Mouse (Mus musculus): ENCODE data around the gene Tmem53.

Tmem53 gene

GRCm38 (mm10) chr4:117250982-117251381 is 769 bp upstream of the Tmem53 start:
- in situ Hi-C loops (cut with MboI, MseI), result no loop called here

DNA sequence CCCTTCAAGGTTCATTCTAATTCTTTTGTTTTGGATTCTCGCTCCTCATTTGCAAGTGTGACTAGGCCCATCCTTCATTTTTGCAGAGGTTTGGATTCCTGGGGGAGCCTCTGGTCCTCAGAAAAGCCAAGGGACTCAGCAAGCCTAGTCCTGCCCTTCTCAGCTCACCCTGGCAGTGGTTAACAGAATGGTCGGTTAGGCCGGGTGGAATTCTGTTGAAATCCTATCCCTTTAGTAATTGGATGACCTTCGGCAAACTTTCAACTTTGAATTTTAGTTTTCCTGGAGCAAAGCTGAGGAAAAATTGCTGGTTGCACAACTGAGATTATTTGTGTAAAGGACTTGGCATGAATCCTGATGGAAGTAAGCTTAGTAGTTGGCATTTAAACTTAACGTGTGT is 600 bp downstream of the Tmem53 start:
- in situ Hi-C loops (cut with MboI, MseI), result no loop called here

GRCm38 (mm10) chr4:117252755-117253154 is 1.0 kb downstream of the Tmem53 start:
- in situ Hi-C loops (cut with MboI, MseI), result no loop called here

DNA sequence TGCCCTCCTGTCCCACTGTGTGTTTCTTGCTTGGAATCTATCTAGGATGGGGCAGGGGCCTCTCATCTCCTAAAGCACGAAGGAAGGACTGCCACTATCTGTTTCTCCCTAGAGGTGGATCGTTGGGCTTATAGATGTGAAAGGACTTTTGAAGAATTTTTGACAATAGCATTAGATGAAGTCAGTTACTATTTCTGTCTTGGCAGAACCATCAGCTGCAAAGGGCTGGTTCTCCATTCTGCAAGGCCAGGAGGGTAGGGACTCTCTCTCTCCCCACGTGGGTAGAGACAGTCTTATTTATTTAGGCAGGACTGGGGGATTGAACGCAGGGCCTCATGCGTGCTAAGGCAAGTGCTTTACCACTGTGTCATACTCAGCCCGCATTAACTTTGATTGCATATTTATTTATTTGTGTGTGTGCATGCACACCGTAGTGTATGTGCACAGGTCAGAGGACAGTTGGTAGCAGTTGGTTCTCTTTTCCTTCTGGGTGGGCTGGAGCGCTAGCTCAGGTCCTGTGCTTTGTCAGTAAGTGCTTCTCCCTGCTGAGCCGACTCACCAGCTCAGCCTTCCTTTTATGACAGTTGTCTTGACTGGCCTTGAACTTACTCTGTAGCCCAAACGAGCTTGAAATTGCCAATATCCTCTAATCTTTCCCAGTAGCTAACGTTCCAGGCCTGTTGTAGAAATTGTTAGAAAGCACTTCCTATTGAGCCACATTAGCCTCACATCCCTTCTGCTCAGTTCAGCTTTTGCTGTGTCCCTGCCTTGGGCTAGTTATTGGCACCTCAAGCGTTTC is 1.7 kb downstream of the Tmem53 start:
- in situ Hi-C loops (cut with MboI, MseI), result no loop called here

DNA sequence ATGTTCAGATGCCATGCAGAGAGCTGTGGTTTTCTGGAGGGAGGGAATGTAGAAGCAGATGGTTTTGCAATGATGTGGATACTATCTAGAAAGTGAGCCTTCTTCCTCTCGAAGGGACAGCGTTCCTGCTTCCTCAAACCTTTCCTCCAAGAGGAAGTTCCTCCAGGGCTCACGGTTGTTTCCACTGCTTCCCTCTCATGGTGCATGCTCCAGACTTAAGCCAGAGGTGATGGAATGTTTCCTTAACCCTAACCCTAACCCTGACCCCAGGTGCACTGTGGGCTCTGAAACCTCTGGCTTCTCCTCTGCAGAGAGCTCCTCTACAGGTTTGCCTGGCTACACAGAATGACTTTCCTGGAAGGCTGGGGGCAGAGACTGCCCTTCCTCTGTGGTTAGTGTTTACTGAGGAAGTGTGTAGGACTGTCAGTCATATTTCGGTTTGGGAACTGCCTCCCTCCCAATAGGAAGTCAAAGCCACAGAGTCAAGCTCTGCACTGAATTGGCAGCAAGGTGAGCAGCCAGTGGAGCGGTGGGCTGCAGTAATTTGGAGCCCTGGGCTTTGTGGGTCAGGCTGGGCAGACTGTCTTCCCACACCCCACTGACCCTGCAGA is 2.4 kb downstream of the Tmem53 start:
- in situ Hi-C loops (cut with MboI, MseI), result no loop called here

- in situ Hi-C loops (cut with MboI, MseI), result no loop called here
Observed at GRCm38 (mm10) chr4:117254672-117255071, 2.9 kb downstream of the Tmem53 start.

GRCm38 (mm10) chr4:117259909-117260308 is 8.2 kb downstream of the Tmem53 start:
- in situ Hi-C loops (cut with MboI, MseI), result loop anchor here (5.0 kb wide), 1 partner anchor 33 kb away; no protein-coding TSS in a partner anchor

GRCm38 (mm10) chr4:117261222-117261621 is 9.5 kb downstream of the Tmem53 start:
- in situ Hi-C loops (cut with MboI, MseI), result loop anchor here (5.0 kb wide), 1 partner anchor 34 kb away; no protein-coding TSS in a partner anchor

DNA sequence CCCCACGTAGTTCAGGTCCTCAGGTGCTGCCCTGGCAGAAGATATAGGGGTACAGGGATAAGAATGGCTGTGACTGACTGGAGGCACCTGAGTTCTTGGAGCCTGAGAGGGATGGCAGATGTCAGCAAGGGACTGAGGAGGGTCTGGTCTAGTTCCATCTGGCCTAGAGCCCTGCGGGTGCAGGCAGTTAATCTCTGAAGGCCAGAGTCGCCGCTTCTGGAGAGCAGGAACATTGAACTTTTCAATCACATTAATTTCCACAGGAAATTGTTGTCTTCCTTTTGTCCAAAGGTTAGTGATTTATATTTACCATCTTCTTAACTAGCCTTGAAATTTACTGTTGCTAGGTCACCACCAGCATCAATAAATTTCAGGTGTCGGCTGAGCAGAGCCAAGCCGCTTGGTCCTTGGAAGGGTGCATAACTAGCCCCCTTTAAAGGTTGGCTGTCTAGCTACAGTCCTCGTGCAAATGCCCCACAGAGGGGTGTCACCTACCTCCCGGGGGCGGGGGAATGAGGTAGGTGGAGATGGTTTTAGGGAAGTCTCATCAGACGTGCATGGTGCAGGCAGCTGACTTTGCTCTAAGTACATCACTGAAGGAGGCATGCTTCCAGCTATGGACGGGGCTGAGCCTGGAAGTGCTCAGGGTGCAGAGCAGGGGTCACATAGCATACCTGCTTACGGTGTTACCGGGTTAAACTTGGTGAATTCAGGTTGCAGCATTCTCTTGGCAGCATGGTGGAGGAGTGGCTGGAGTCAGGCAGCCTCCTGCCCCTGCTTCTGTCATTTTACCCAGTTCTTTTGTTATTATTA is 10.6 kb downstream of the Tmem53 start:
- in situ Hi-C loops (cut with MboI, MseI), result loop anchor here (5.0 kb wide), 1 partner anchor 35 kb away; no protein-coding TSS in a partner anchor

DNA sequence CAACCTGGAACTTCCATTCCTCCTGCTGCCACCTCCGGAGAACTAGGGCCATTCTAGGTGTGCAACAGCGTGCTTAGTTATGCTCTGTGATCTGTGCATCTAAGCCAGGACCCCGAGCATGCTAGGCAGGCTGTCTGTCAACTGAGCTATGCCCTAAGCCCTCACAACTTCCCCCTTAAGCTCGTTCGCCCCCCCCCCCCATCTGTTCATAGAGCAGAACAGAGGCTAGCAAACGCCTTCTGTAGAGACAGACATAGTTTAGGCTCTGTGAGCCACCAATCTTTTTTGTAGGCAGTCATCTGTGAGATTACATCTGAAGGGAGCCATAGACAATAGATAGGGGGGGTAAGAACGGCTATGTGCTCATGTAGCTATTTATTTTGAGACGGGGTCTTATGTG is 11.2 kb downstream of the Tmem53 start:
- in situ Hi-C loops (cut with MboI, MseI), result loop anchor here (5.0 kb wide), 1 partner anchor 36 kb away; no protein-coding TSS in a partner anchor

DNA sequence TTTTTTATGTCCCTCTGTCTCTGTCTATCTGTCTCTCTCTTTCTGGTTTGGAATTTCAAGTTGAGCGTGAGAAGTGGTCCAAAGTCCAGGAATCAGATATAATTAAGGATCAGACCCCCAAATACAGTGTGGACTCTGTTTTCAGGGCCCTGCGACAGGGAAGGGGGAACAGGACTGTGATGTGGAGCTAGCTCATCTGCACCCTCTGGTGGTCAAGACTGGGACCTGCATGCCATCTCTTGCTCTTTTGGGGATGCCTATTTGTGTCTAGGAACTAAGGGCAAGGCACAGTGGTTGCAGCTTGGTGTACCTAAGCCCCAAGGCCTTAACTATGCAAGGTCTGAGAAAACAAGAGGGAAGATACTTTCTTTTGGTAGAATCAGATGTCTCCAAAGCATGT is 15.5 kb downstream of the Tmem53 start:
- in situ Hi-C loops (cut with MboI, MseI), result loop anchor here (5.0 kb wide), 1 partner anchor 80 kb away; no protein-coding TSS in a partner anchor

DNA sequence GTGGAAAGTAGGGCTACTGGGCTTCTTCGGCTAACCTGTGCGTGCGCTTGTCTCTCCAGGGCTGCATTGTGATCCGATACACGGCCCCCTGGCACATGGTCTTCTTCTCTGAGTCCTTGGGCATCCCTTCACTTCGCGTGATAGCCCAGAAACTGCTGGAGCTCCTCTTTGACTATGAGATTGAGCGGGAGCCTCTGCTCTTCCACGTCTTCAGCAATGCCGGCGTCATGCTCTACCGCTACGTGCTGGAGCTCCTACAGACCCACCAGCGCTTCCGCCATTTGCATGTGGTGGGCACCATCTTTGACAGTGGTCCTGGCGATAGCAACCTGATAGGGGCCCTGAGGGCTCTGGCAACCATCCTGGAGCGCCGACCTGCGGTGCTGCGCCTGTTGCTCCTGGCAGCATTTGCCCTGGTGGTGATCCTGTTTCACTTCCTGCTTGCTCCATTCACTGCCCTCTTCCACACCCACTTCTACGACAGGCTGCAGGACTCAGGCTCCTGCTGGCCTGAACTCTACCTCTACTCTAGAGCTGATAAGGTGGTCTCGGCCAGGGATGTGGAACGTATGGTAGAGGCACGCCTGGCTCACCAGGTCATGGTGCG is 16.2 kb downstream of the Tmem53 start:
- in situ Hi-C loops (cut with MboI, MseI), result loop anchor here (5.0 kb wide), 1 partner anchor 79 kb away; no protein-coding TSS in a partner anchor

DNA sequence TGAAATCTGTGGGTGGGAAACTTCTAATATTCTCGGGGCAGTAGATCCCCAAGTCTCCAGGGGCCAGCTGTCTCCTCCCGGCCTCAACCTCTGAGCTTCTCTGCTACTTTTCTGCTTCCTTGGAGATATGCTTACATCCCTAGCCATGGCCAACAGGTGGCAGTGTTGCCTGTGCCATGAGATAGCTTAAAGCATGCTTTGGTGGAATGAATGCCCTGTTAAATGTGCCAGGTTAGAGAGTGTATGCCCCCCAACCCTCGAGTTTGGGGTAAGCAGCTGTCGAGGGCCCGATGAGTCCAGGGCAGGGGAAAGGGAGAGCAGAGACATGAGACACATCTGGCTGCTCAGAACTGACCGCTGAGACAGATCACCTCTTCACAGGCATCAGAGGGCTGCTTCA is 18.5 kb downstream of the Tmem53 start:
- in situ Hi-C loops (cut with MboI, MseI), result no loop called here

- in situ Hi-C loops (cut with MboI, MseI), result no loop called here
Observed at GRCm38 (mm10) chr4:117272459-117272858, 20.7 kb downstream of the Tmem53 start.

GRCm38 (mm10) chr4:117274720-117275119 is 23.0 kb downstream of the Tmem53 start:
- in situ Hi-C loops (cut with MboI, MseI), result no loop called here

DNA sequence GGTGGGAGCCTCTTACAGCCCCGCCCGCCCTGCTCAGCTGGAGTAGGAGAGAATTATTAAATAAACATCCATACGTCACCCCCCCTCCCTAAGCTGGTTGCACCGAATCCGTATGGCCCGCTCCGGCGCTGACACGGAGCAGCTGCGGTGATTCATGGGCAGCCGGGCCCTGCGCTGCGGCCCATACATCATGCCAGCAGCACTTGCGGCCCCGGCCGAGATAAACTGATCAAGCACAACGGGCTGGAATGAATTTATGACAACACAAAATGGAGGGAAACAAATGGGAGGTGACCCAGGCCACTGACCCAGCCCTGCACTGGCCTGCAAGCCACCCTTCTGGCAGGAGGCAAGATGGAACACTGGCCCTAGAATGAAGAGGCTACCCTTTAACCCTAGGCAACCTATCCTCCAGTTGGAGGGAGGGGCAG is 24.5 kb downstream of the Tmem53 start:
- in situ Hi-C loops (cut with MboI, MseI), result no loop called here

- in situ Hi-C loops (cut with MboI, MseI), result no loop called here
Observed at GRCm38 (mm10) chr4:117277021-117277420, 25.3 kb downstream of the Tmem53 start.

DNA sequence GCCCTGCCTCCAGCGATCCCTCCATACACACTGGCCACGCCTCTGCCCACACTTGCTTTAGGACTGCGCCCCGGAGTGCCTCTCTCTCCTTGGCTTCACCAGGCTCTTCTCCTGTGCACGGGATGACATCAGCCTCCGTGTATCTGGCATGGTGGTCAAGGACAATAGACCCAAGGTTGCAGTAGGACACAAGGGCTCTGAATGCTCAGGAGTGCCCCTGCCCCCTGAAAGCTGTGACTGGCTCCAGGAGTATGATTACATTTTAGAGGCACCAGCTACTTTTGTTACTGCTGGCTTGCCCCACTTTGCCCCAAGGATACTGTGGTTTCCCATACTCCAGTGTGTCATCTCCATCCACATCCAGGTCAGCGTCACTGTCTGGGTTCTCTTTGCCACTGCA is 25.9 kb downstream of the Tmem53 start:
- in situ Hi-C loops (cut with MboI, MseI), result no loop called here

GRCm38 (mm10) chr4:117278381-117279252 is 26.9 kb downstream of the Tmem53 start:
- in situ Hi-C loops (cut with MboI, MseI), result no loop called here

GRCm38 (mm10) chr4:117279253-117279642 is 27.5 kb downstream of the Tmem53 start:
- in situ Hi-C loops (cut with MboI, MseI), result no loop called here
